In the genomic region with DNA sequence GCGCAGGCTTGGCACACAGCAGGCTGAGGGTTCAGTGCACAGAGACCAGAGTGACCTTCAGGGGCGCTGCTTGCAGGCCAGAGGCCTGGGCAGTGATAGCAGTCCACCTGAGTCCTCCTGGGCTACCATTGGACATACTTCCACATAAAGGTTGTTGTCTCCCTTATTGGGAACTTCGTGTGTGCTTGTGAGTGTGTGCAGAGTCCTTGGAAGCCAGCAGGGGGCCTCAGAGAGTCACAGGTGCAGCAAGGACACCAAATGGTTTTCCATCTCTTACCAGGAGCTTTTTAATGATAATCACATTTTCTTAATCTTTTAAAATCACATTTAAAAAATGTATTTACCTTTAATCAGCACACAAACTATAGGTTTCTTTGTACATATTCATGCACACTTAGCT, we compare ENCODE assay signal across 12 mouse cellular contexts. TPM values are rescaled to one million over a fixed set of nuclear protein-coding genes. Genes with fewer than 3 reads are reported as not detected.
DNase-seq lines count a peak whose midpoint lies in the region; ATAC-seq and TF ChIP-seq lines count a peak whose summit lies in the region.
"Had no signal": no experiment of that assay in that cellular context is flagged by ENCODE, and none has a peak within 500 bp of the region (broad histone marks: within the 10 kb centered on the region; RNA-seq: fewer than 3 reads in every experiment).

No protein-coding gene starts in this region.

- 0 out of 2 replicates have a peak, but pooled peaks cover 3% of the 10 kb centered on the region for H3K4me1 ChIP-seq in intestine, postnatal 0 days (replicated peaks; ENCODE audit: control insufficient read depth, insufficient read depth, low read length)
- H3K4me1 ChIP-seq in intestine, embryonic 15.5 days (replicated peaks) = peaks cover 54% of the 10 kb centered on the region
- peaks cover 24% of the 10 kb centered on the region for H3K4me1 ChIP-seq in thymus, adult 2 months (replicated peaks; ENCODE audit: control insufficient read depth, insufficient read depth, low read length)
- no peaks in the 10 kb centered on the region; the same call in 1 of the 2 replicates for H3K4me1 ChIP-seq in cortical plate, adult 2 months (ENCODE audit: control insufficient read depth, insufficient read depth, low read length)
- peaks cover 27% of the 10 kb centered on the region for H3K4me1 ChIP-seq in hindbrain, embryonic 13.5 days (replicated peaks)

- WGBS in intestine, postnatal 0 days = 78% methylated on average over 3 of the region's 3 CpGs
- 72% methylated on average over 3 of the region's 3 CpGs for WGBS in intestine, embryonic 15.5 days
- 86% methylated on average over 3 of the region's 3 CpGs for WGBS in thymus, adult 2 months
- WGBS in hindbrain, embryonic 13.5 days = 82% methylated on average over 3 of the region's 3 CpGs

- peak; percentile 76 for TF ChIP-seq CTCF in intestine, postnatal 0 days (IDR thresholded peaks at IDR 0.05; ENCODE audit: low read depth)
- peak; percentile 70; the same call in 1 of the 2 replicates for TF ChIP-seq CTCF in thymus, adult 2 months (IDR thresholded peaks at IDR 0.05; ENCODE audit: borderline replicate concordance, control insufficient read depth, extremely low read depth, insufficient read depth, low read length, poor library complexity)
- TF ChIP-seq CTCF in cortical plate, adult 2 months (IDR thresholded peaks at IDR 0.05; ENCODE audit: extremely low read depth, insufficient read depth, low read length) = peak; percentile 34; the same call in 1 of the 2 replicates

- DNase-seq in thymus, adult 2 months = peak; percentile 42
- DNase-seq in thymus, postnatal 0 days (ENCODE audit: low spot score) = no peak
- no peak for DNase-seq in spleen, postnatal 4 days (ENCODE audit: low spot score in 2 of 2)
- DNase-seq: cerebellum, adult 9-10 months; heart, postnatal 4 days had no signal

- no peak for ATAC-seq in intestine, postnatal 0 days
- ATAC-seq in intestine, embryonic 15.5 days = no peak
- ATAC-seq in megakaryocyte, adult 5-6 weeks (ENCODE audit: poor library complexity, severe bottlenecking) = no peak
- ATAC-seq in hindbrain, embryonic 13.5 days (ENCODE audit: low FRiP score) = no peak

- no peak overlapping the region for H3K4me2 ChIP-seq in intestine, postnatal 0 days (replicated peaks; ENCODE audit: low read depth)
- H3K4me2 ChIP-seq in intestine, embryonic 15.5 days (replicated peaks) = no peak overlapping the region
- H3K4me2 ChIP-seq in hindbrain, embryonic 13.5 days = no peak overlapping the region
- H3K4me2 ChIP-seq: lung, embryonic 15.5 days had no signal

- H3K36me3 ChIP-seq in intestine, postnatal 0 days (ENCODE audit: control insufficient read depth, insufficient read depth) = no peaks in the 10 kb centered on the region; the same call in 1 of the 2 replicates
- no peaks in the 10 kb centered on the region for H3K36me3 ChIP-seq in intestine, embryonic 15.5 days
- no peaks in the 10 kb centered on the region for H3K36me3 ChIP-seq in thymus, adult 2 months (ENCODE audit: control insufficient read depth, insufficient read depth, low read length)
- no peaks in the 10 kb centered on the region for H3K36me3 ChIP-seq in hindbrain, embryonic 13.5 days
- H3K36me3 ChIP-seq: lung, embryonic 15.5 days had no signal

- no peak overlapping the region for H3K9ac ChIP-seq in intestine, postnatal 0 days (ENCODE audit: low read depth, low read length)
- no peak overlapping the region for H3K9ac ChIP-seq in intestine, embryonic 15.5 days
- no peak overlapping the region for H3K9ac ChIP-seq in hindbrain, embryonic 13.5 days
- H3K9ac ChIP-seq: lung, embryonic 15.5 days had no signal

- H3K27ac ChIP-seq in intestine, postnatal 0 days (ENCODE audit: low read depth, low read length) = no peak overlapping the region
- no peak overlapping the region for H3K27ac ChIP-seq in intestine, embryonic 15.5 days
- H3K27ac ChIP-seq in thymus, adult 2 months (ENCODE audit: control insufficient read depth, insufficient read depth, low read length) = no peak overlapping the region
- H3K27ac ChIP-seq in cortical plate, adult 2 months (ENCODE audit: insufficient read depth, low read length) = no peak overlapping the region
- H3K27ac ChIP-seq in hindbrain, embryonic 13.5 days = no peak overlapping the region
- H3K27ac ChIP-seq: lung, embryonic 15.5 days had no signal

- no peaks in the 10 kb centered on the region for H3K9me3 ChIP-seq in intestine, postnatal 0 days (ENCODE audit: control insufficient read depth)
- H3K9me3 ChIP-seq in intestine, embryonic 15.5 days = no peaks in the 10 kb centered on the region
- H3K9me3 ChIP-seq in hindbrain, embryonic 13.5 days = no peaks in the 10 kb centered on the region
- H3K9me3 ChIP-seq: lung, embryonic 15.5 days had no signal

- no peak for TF ChIP-seq POLR2A in thymus, adult 2 months (IDR thresholded peaks at IDR 0.05; ENCODE audit: control insufficient read depth, extremely low read depth, insufficient read depth, low read length, poor library complexity)
- TF ChIP-seq POLR2A in cortical plate, adult 2 months (IDR thresholded peaks at IDR 0.05; ENCODE audit: extremely low read depth, insufficient read depth, low read length) = no peak

- H3K27me3 ChIP-seq in intestine, postnatal 0 days (replicated peaks; ENCODE audit: control insufficient read depth, insufficient read depth, low read length) = no peaks in the 10 kb centered on the region
- no peaks in the 10 kb centered on the region for H3K27me3 ChIP-seq in intestine, embryonic 15.5 days (replicated peaks)
- H3K27me3 ChIP-seq in thymus, adult 2 months (ENCODE audit: control insufficient read depth, insufficient read depth, low read length) = no peaks in the 10 kb centered on the region
- no peaks in the 10 kb centered on the region for H3K27me3 ChIP-seq in hindbrain, embryonic 13.5 days
- H3K27me3 ChIP-seq: lung, embryonic 15.5 days had no signal

- no peak overlapping the region for H3K4me3 ChIP-seq in intestine, postnatal 0 days (ENCODE audit: low read depth, low read length)
- no peak overlapping the region for H3K4me3 ChIP-seq in intestine, embryonic 15.5 days (replicated peaks)
- H3K4me3 ChIP-seq in thymus, adult 2 months (ENCODE audit: control insufficient read depth, insufficient read depth, low read length) = no peak overlapping the region
- H3K4me3 ChIP-seq in cortical plate, adult 2 months (ENCODE audit: insufficient read depth, low read length) = no peak overlapping the region
- no peak overlapping the region for H3K4me3 ChIP-seq in hindbrain, embryonic 13.5 days
- H3K4me3 ChIP-seq: lung, embryonic 15.5 days; myocyte had no signal

RNA-seq across cellular contexts. Expression of a gene that starts 38.6 kb away (rescaled TPM):
- polyA plus RNA-seq in intestine, postnatal 0 days (2015; fragmentation: Nextera tagmentation; extraction: Ambion mirVana) = 10.3 and 11.0 TPM in 2 replicates
- 22.7 and 29.8 TPM in 2 replicates for polyA plus RNA-seq in intestine, embryonic 15.5 days (2015; fragmentation: Nextera tagmentation; extraction: Ambion mirVana)
- polyA plus RNA-seq in thymus, adult 2 months (2012; rRNA removed) = 31.3 and 37.7 TPM in 2 replicates
- 20.7 and 27.6 TPM in 2 replicates for polyA plus RNA-seq in thymus, postnatal 0 days (2015; fragmentation: Nextera tagmentation; extraction: Ambion mirVana)
- 13.7 and 14.4 TPM in 2 replicates for polyA plus RNA-seq in cortical plate, adult 2 months (2012; rRNA removed)
- 11.5 and 11.9 TPM in 2 replicates for total RNA-seq in megakaryocyte, adult 5-6 weeks (2015)
- 7.5 and 14.3 TPM in 2 replicates for total RNA-seq in megakaryocyte, adult 5-6 weeks (2017)
- polyA plus RNA-seq in hindbrain, embryonic 13.5 days (2015; fragmentation: Nextera tagmentation; extraction: Ambion mirVana) = 21.9 and 24.2 TPM in 2 replicates

RNA-seq across cellular contexts. Expression of a gene that starts 42.2 kb away (rescaled TPM):
- polyA plus RNA-seq in intestine, postnatal 0 days (2015; fragmentation: Nextera tagmentation; extraction: Ambion mirVana) = 1.7 and 2.1 TPM in 2 replicates
- polyA plus RNA-seq in intestine, embryonic 15.5 days (2015; fragmentation: Nextera tagmentation; extraction: Ambion mirVana) = 1.8 and 1.9 TPM in 2 replicates
- 50.7 and 51.6 TPM in 2 replicates for polyA plus RNA-seq in thymus, adult 2 months (2012; rRNA removed)
- 2.3 and 3.0 TPM in 2 replicates for polyA plus RNA-seq in thymus, postnatal 0 days (2015; fragmentation: Nextera tagmentation; extraction: Ambion mirVana)
- 24.2 TPM in 2 replicates for polyA plus RNA-seq in cortical plate, adult 2 months (2012; rRNA removed)
- total RNA-seq in megakaryocyte, adult 5-6 weeks (2015) = 19.5 and 19.6 TPM in 2 replicates
- total RNA-seq in megakaryocyte, adult 5-6 weeks (2017) = 4.4 and 8.2 TPM in 2 replicates
- polyA plus RNA-seq in hindbrain, embryonic 13.5 days (2015; fragmentation: Nextera tagmentation; extraction: Ambion mirVana) = 1.5 and 2.1 TPM in 2 replicates

RNA-seq across cellular contexts. Expression of a gene that starts 53.5 kb away (rescaled TPM):
- polyA plus RNA-seq in intestine, postnatal 0 days (2015; fragmentation: Nextera tagmentation; extraction: Ambion mirVana) = 383 and 417 TPM in 2 replicates
- polyA plus RNA-seq in intestine, embryonic 15.5 days (2015; fragmentation: Nextera tagmentation; extraction: Ambion mirVana) = 639 and 690 TPM in 2 replicates
- polyA plus RNA-seq in thymus, adult 2 months (2012; rRNA removed) = 3,187 and 3,626 TPM in 2 replicates
- polyA plus RNA-seq in thymus, postnatal 0 days (2015; fragmentation: Nextera tagmentation; extraction: Ambion mirVana) = 790 and 815 TPM in 2 replicates
- 705 and 712 TPM in 2 replicates for polyA plus RNA-seq in cortical plate, adult 2 months (2012; rRNA removed)
- 1,429 and 1,585 TPM in 2 replicates for total RNA-seq in megakaryocyte, adult 5-6 weeks (2015)
- 468 and 491 TPM in 2 replicates for total RNA-seq in megakaryocyte, adult 5-6 weeks (2017)
- 336 and 366 TPM in 2 replicates for polyA plus RNA-seq in hindbrain, embryonic 13.5 days (2015; fragmentation: Nextera tagmentation; extraction: Ambion mirVana)
